Mouse (Mus musculus) stomach, postnatal 0 days (tissue): ENCODE results near the gene Igsf21.

ENCODE experiments used
- CTCF ChIP-seq: IDR thresholded peaks from 2 replicates; pipeline ENCODE4 v1.5.1; 2016; ENCODE audit warnings: antibody characterized with exemption, low read depth, mild to moderate bottlenecking, moderate library complexity
- EP300 ChIP-seq: optimal IDR thresholded peaks from 2 replicates; pipeline ENCODE3; 2016; ENCODE audit warnings: antibody characterized with exemption

DNA sequence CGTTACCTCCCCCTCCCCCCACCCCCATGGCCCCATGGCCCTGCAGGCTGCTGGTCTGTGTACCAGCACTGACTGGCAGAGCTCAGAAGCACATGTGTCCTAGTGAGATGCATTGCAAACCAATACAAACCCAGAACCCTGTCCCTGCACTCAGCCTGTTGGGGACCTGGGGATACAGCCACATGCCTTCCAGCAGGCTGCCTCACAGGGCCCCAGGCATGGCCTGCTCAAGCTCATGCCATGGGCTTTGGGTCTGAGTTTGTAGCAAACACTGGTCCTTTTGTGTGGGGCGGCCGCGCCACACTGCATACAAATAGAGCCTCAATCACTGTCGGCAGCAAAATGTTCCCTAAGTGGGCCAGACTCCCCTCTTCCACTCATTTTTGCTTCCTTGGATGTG lies 28.2 kb downstream of the Igsf21 start:
- TF ChIP-seq CTCF = no peak
- TF ChIP-seq EP300 = no peak
